Mouse (Mus musculus) heart, postnatal 25 days (tissue): ENCODE data around the gene Mylk. TPM values are rescaled to one million over a fixed set of nuclear protein-coding genes. Genes with fewer than 3 reads are reported as not detected.

ENCODE experiments used
- DNase-seq: peaks from one replicate; pipeline ENCODE4 v3.0.0; 2022; ENCODE audit warnings: low spot score
- intact Hi-C: fragments of 180-260 bp; cut with DNase I; formaldehyde crosslinking; loops from one replicate; pipeline ENCODE4 v1.15.1; 2025
- total RNA-seq, 2 experiments: library from RNA; stranded (reverse); gene quantifications; 2 replicates each; pipeline ENCODE4 v1.2.3; 2021

Mylk gene
- total RNA-seq, 2 experiments from 2014 or later, result 29.2 to 42.1 TPM

GRCm38 (mm10) chr16:35040154-35040553, 295.1 kb downstream of the Mylk start:
- intact Hi-C loops, result no loop called here
- no peak for DNase-seq

- no peak for DNase-seq
- intact Hi-C loops, result no loop called here
These were observed 296.0 kb downstream of the Mylk start for GRCm38 (mm10) chr16:35041001-35041400.

- DNase-seq, result no peak
- intact Hi-C loops, result no loop called here
These were observed 301.2 kb downstream of the Mylk start for GRCm38 (mm10) chr16:35046081-35046775.

DNA sequence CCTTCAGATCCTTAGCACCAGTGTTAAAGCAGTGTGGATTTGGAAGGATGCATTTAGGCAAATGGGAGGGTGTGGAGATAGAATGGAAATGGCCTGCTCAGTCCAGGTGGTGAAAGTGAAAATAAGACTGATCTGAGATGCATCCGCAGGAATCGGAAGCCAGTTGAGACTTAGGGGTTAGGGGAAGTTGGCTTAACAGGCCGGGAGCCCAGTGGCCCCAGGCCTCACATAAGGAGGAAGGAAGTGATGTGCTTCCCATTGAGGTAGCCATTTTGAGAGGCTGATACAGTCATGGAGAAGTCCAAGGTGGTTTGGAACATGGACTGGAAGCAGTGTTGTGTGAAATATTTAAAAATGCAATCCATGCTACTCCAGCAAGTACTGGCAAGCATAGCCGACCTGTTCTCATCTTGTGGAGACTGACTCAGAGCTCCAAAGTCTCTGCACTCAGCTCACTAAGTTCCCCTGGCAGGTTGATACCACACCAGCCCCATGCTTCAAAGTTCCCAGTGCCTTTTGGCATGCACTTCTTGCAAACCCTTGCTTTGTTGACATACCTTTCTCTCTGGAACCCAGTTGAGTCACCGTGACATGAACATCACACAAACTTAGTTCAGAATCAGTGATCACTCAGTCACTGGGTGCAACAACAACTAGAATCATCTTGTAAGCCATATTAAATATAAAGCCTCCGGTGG, 302.4 kb downstream of the Mylk start:
- DNase-seq, result no peak
- intact Hi-C loops, result no loop called here

- intact Hi-C loops, result no loop called here
- DNase-seq, result no peak
These were observed 306.1 kb downstream of the Mylk start for GRCm38 (mm10) chr16:35051066-35051465.

Other genes starting within 250 kb of the Mylk start
- gene Kalrn, start 171.7 kb upstream of the Mylk start, total RNA-seq, result 10 to 100 TPM; 26.6 to 31.3 TPM
- gene Ropn1, start 95.3 kb upstream of the Mylk start, total RNA-seq, result not detected
- 1 to 10 TPM; 1.9 to 2.6 TPM for gene Ccdc14, start 54.6 kb upstream of the Mylk start, total RNA-seq